Mouse (Mus musculus) stomach, postnatal 0 days (tissue): Measurements from ENCODE around the gene Gtf2e1.

ENCODE experiments used
- CTCF ChIP-seq: IDR thresholded peaks from 2 replicates; pipeline ENCODE4 v1.5.1; 2016; ENCODE audit warnings: antibody characterized with exemption, low read depth, mild to moderate bottlenecking, moderate library complexity
- EP300 ChIP-seq: optimal IDR thresholded peaks from 2 replicates; pipeline ENCODE3; 2016; ENCODE audit warnings: antibody characterized with exemption

- TF ChIP-seq CTCF (no peak), EP300 (no peak)
These were observed 61.0 kb downstream of the Gtf2e1 start for GRCm38 (mm10) chr16:37478311-37479291.
